Mouse (Mus musculus) ovary, postnatal 10 days (tissue): ENCODE data around the gene Zfp846.
"Not testable (repeated sequence)": the region's sequence is repeated elsewhere in the genome, so short reads cannot be mapped to it uniquely, and the experiment has no call there.

ENCODE experiments used
- DNase-seq: peaks from one replicate; pipeline ENCODE4 v3.0.0; 2022; ENCODE audit warnings: low spot score

Gene Zfp846

GRCm38 (mm10) chr9:20581175-20581634, at the start of gene Zfp846:
Gene Zfp846, plus strand, starts transcription at chr9:20581291.
- peak; percentile 99 for DNase-seq

GRCm38 (mm10) chr9:20534326-20534926, 46.7 kb upstream of the Zfp846 start:
- DNase-seq, result no peak

- no peak for DNase-seq
Observed at GRCm38 (mm10) chr9:20536598-20536997, 44.5 kb upstream of the Zfp846 start.

DNA sequence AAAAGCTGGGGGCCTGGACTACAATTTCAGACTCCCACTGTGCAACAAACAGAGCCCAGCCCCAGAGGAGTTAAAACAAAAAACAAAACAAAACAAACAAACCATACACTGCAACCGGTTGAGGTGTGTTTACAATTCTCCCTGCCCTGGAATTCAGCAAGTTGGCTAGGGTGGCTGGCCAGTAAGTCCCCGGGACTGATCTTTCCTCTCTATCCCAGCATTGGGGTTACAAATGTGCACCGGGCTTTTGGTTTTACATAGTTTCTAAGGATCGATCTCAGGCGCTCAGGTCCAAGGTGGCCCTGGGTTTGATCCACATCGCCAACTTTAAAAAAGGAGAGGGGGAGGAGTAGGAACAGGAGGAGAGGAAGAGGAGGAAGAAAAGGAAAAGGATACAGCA, 37.6 kb upstream of the Zfp846 start:
- DNase-seq, result no peak

DNA sequence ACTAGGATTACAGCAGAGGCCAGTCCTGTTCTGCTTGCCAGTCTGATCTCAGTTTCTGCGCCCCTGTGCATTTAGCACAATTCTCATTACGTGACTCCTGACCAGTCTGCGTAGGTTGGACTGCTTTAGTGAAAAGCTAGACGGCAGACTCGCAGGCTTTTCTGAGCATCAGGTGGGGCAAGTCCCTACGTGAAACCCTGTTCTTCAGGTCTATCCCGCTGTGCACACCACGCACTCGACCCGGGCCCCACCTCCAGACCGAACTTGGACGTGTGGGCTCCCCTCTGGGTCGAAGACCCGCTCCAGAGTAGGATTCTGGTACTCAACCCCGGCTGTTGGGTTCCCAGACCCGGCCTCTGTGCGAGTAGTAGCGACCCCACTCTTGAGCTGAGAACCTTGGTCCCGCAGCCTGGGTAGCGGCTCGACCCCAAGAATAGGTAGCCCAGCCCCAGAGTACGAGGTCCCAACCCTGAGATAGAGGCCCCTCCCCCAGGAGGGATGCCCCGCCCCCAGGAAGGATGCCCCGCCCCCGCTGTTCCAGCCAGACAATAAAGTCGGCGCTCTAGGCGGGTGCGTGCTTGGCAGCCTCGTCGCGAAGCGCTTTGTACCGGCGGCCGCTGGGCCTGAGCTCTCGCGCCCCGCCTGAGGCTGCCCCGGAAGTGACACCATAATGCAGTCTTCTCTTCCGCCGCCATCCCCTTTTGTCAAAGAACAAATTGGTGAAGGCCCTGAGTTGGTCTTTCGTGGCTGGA, 36.8 kb upstream of the Zfp846 start:
- peak; percentile 74 for DNase-seq

GRCm38 (mm10) chr9:20545151-20545550, 35.9 kb upstream of the Zfp846 start:
- no peak for DNase-seq

DNA sequence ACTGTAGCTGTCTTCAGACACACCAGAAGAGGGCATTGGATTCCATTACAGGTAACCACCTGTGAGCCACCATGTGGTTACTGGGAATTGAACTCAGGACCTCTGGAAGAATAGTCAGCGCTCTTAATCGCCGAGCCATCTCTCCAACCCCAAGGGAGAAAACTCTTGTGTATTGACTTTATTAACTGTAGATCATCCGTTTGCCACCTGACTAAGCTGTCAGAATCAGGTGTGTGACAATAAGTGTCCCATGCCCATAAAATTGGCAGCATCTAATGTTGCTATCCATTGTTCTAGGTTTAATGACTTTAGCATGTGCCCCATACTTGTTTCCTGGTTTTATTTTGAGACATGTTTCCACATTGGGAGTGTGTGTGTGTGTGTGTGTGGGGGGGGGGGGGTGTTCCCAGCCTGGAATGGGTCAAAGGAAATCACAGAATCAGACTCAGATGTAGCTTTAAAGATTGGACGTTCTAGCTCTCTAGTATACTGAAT, 29.3 kb upstream of the Zfp846 start:
- DNase-seq, result no peak

DNA sequence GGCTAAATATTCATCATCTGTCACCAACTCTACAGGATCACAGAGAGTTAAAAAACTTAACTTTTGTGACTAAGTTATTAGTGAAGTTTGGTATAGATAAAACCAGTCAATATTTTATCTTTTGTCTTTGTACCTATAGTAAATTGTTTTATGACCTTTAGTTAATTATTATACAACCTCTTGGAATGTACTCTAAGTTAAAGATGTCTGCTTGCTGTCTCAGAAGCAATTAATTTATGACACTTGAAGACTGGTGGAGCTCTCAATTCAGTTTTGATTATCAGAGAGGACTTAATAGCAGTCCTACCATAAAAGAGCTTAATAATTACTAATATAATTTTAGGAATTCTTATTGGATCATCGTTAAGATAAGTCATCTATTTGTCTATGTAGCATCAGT, 28.4 kb upstream of the Zfp846 start:
- no peak for DNase-seq

DNA sequence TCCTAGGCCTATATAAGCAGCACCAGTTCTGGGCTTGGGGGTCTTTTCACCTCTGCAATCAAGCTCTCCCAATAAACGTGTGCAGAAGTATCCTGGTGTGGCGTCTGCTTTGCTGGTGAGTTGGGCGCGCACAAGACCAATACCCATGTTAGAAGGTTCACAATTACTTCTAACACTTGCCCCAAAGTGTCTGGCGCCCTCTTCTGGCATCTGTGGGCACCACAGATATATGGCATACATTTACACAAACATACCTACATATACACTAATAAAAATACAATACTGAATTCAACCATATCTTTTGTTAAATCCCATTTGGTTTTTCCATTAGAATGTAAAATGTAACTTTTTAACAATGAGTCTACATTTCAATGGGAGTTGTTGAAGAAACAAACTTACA, 18.9 kb upstream of the Zfp846 start:
- DNase-seq, result no peak

GRCm38 (mm10) chr9:20565326-20566030, 15.6 kb upstream of the Zfp846 start:
- DNase-seq, result not testable (repeated sequence)

GRCm38 (mm10) chr9:20571060-20571459, 10.0 kb upstream of the Zfp846 start:
- no peak for DNase-seq

- no peak for DNase-seq
Observed at GRCm38 (mm10) chr9:20576591-20576990, 4.5 kb upstream of the Zfp846 start.

GRCm38 (mm10) chr9:20601270-20601669, 20.2 kb downstream of the Zfp846 start:
- DNase-seq, result no peak

- DNase-seq, result no peak
Observed at GRCm38 (mm10) chr9:20606269-20606668, 25.2 kb downstream of the Zfp846 start.

DNA sequence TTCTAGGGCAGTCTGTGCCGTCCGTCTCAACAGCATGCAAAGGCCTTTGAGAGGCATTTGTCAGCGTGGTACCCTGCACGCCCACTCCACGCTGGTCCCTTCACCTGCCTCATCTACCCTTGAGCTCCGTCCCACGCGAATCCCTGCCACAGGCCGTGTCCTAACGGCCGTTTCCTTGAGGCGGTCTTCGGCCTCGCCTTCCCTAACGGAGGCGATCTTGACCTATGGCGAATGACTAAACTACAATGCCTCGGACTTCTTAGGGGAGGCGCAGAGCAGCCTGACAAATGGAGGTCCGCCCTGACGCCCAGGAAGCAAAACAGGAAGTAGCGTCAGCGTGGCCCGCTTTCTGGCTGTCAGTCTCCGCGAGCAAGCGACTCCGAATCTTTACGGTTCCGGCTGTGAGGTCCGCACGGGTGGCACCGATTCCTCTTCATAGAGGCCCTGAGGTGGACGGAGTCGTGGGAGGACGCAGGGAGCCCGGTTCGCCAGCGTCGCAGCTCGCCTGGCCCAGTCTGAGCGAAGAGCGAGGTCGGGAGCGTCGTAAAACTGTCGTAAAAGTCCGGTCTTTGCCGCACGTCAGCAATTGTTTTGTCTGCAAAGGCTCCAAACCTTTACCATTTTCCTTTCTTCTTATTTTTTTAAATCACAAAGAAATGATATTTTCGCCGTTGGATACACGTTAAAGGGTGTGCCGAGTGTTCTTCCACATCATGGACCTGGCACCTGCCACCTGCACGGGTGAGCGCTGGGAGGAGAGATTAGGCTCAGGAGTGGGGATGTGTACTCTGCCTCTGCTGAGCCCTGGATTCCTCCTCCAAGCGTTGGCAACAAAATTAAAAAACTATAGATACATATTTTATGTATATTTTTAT, 26.2 kb downstream of the Zfp846 start:
- DNase-seq, result peak; percentile 91

DNA sequence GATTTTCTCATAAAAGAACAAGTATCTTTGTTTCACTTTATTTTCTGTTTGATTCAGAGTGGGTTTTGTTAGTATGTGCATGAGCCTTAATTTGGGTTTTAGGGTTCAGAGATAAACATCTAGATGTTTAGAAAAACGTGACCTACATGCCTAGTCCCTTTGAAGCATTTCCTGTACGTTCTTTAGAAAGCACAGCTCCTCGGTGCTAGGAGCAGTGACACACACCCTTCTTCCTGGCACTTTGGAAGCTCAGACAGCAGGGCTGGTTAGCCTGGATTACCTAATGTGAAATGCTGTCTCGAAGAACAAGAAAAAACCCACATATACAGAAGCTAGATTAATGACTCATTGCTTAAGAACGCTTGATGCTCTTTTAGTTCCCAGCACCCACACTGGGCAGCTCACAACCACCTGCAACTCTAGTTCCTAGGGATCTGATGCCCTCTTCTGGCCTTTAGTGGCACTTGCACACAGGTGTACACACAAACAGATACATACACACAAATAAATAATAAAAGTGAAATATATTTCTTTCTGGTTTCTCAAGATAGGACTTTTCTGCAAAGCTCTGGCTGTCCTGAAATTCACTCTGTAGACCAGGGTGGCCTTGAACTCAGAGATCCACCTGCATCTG, 28.9 kb downstream of the Zfp846 start:
- DNase-seq, result no peak

GRCm38 (mm10) chr9:20611976-20612375, 30.9 kb downstream of the Zfp846 start:
- no peak for DNase-seq

DNA sequence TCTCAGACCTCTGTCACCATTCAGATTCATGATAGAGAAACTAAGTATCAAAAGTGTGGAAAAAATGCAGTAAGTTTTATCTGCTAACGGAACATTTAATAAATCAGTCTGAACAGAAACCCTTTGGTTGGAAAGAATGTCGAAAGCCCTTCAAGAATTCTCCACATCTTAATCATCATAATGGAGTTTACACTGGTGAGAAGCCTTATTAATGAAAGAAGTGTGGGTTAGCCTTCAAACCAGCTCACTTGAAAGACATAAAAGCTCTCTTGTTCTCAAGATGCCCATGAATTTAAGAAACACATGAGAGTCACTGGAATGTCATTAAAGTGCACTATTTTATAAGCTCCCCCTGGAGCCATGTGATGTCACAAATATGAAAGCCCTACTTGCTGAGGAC, 35.6 kb downstream of the Zfp846 start:
- no peak for DNase-seq

- no peak for DNase-seq
Observed at GRCm38 (mm10) chr9:20631332-20631731, 50.2 kb downstream of the Zfp846 start.

DNA sequence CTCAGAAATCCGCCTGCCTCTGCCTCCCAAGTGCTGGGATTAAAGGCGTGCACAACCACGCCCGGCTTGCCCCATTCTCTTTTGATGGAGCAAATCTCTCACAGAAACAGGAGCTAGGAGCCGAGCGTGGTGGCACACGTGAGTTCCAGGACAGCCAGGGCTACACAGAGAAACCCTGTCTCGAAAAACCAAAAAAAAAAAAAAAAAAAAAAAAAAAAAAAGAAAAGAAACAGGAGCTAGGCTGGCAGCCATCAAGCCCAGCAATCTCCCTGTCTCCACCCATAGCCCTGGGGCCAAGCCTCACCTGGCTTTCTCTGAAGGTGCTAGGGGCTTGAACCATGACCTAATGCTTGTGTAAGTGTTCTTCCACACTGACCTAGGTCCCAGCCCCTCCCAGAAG, 54.6 kb downstream of the Zfp846 start:
- DNase-seq, result not testable (repeated sequence)

DNA sequence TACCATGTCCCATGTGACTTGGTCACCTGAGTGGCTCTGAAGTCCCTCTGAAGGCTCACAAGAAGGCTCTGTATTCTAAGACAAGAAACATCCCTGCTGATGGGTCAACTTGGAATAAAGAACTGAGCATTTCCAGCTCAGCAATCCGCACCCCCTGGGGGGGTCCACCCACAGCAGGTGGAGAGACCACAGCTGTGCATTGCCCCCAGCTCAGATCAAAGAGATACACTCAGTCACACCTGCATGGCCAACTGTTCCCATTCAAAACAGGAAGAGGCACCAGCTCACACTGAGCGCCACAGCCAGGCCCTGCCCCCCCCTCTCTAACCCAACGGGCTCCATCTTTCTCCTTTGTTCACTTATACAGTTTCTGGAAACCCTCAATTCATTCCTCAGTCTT, 55.2 kb downstream of the Zfp846 start:
- no peak for DNase-seq
